Mouse (Mus musculus) ovary, postnatal 36 days (tissue): ENCODE data around the gene Gm14685.
"Not testable (repeated sequence)": the region's sequence is repeated elsewhere in the genome, so short reads cannot be mapped to it uniquely, and the experiment has no call there.

Source experiments
- DNase-seq: peaks from one replicate; pipeline ENCODE4 v3.0.0; 2022; ENCODE audit warnings: low spot score, mixed read lengths

Gm14685 gene

GRCm38 (mm10) chrX:73116747-73117146 lies at the start of gene Gm14685:
Gm14685 (plus strand) TSS chrX:73117047.
- DNase-seq, result not testable (repeated sequence)

GRCm38 (mm10) chrX:73082267-73083055 lies 34.4 kb upstream of the Gm14685 start, which contains the start of gene Xlr4a:
Xlr4a (minus strand) TSS chrX:73082478.
- not testable (repeated sequence) for DNase-seq

GRCm38 (mm10) chrX:73096941-73097508 lies 19.8 kb upstream of the Gm14685 start, which contains the start of gene Xlr3a:
Xlr3a (minus strand) TSS chrX:73097095.
- DNase-seq, result not testable (repeated sequence)

GRCm38 (mm10) chrX:73122859-73123829 lies 6.3 kb downstream of the Gm14685 start:
- not testable (repeated sequence) for DNase-seq

- not testable (repeated sequence) for DNase-seq
Measured at GRCm38 (mm10) chrX:73143218-73143618, 26.4 kb downstream of the Gm14685 start.

- not testable (repeated sequence) for DNase-seq
Measured at GRCm38 (mm10) chrX:73148496-73148895, 31.6 kb downstream of the Gm14685 start, which contains the start of gene Xlr5b. Xlr5b (plus strand) TSS chrX:73148796.

GRCm38 (mm10) chrX:73149350-73149749 lies 32.5 kb downstream of the Gm14685 start, which contains the start of gene DXBay18:
DXBay18 (minus strand) TSS chrX:73149450.
- not testable (repeated sequence) for DNase-seq

- not testable (repeated sequence) for DNase-seq
Measured at GRCm38 (mm10) chrX:73176889-73177288, 60.0 kb downstream of the Gm14685 start, which contains the start of gene Spin2d. Spin2d (minus strand) TSS chrX:73176989.
